Mouse (Mus musculus) embryonic fibroblast, embryonic 13.5 days (primary cell): ENCODE results near the gene 9530068E07Rik. TPM values are rescaled to one million over a fixed set of nuclear protein-coding genes. Genes with fewer than 3 reads are reported as not detected.
A peak's percentile ranks its signal among the peaks of the same experiment; 100 is the strongest.
"Not testable (repeated sequence)": the region's sequence is repeated elsewhere in the genome, so short reads cannot be mapped to it uniquely, and the experiment has no call there.

Experiments used
- H3K27ac ChIP-seq: 2 replicates; pipeline ENCODE4 v1.5.1; 2012; ENCODE audit warnings: low read length, control low read depth, inconsistent platforms; ENCODE audit not compliant: insufficient read depth
- H3K4me1 ChIP-seq: 2 replicates; pipeline ENCODE4 v1.6.1; 2011; ENCODE audit warnings: low read length; ENCODE audit not compliant: control insufficient read depth, insufficient read depth
- H3K4me3 ChIP-seq: 2 replicates; pipeline ENCODE4 v1.5.1; 2011; ENCODE audit warnings: mild to moderate bottlenecking, control low read depth, low read length; ENCODE audit not compliant: insufficient read depth
- CTCF ChIP-seq: IDR thresholded peaks from 2 replicates; pipeline ENCODE4 v1.5.1; 2011; ENCODE audit warnings: mild to moderate bottlenecking, control low read depth, low read length, moderate library complexity, borderline replicate concordance; ENCODE audit not compliant: insufficient read depth
- POLR2A ChIP-seq: IDR thresholded peaks from 2 replicates; pipeline ENCODE4 v1.6.1; 2011; ENCODE audit warnings: low read depth, mild to moderate bottlenecking, control low read depth, low read length, moderate library complexity
- polyA plus RNA-seq: library from polyadenylated mRNA; stranded (reverse); fragments of >200 nt; gene quantifications from 2 replicates; pipeline ENCODE4 v1.2.4, GENCODE M21; 2011; ENCODE audit warnings: low read depth; ENCODE audit not compliant: missing spikeins, insufficient read length

Gene 9530068E07Rik
- 269 and 273 TPM in 2 replicates for polyA plus RNA-seq

- Histone ChIP-seq H3K4me3 (peak within 1 kb of the TSS; percentile 82), H3K4me1 (no peaks in the 10 kb centered on the region), H3K27ac (peak within 1 kb of the TSS; percentile 32)
- TF ChIP-seq POLR2A (peak; percentile 93), CTCF (no peak)
These were observed at the start of gene 9530068E07Rik for GRCm38 (mm10) chr11:52395940-52396596. Gene 9530068E07Rik, plus strand, starts transcription at chr11:52396428.

- TF ChIP-seq CTCF (no peak), POLR2A (no peak; the same call in 1 of the 2 replicates)
- Histone ChIP-seq H3K4me3 (no peak overlapping the region), H3K27ac (no peak overlapping the region), H3K4me1 (no peaks in the 10 kb centered on the region)
These were observed 49.6 kb upstream of the 9530068E07Rik start for GRCm38 (mm10) chr11:52346635-52347005.

- no peaks in the 10 kb centered on the region for H3K4me1 ChIP-seq
- TF ChIP-seq CTCF (no peak), POLR2A (no peak)
- no peak overlapping the region for H3K4me3 ChIP-seq
- no peak overlapping the region for H3K27ac ChIP-seq
These were observed 48.1 kb upstream of the 9530068E07Rik start for GRCm38 (mm10) chr11:52348156-52348555.

GRCm38 (mm10) chr11:52348724-52349123, 47.5 kb upstream of the 9530068E07Rik start:
- TF ChIP-seq POLR2A (no peak), CTCF (no peak)
- H3K4me1 ChIP-seq, result no peaks in the 10 kb centered on the region
- no peak overlapping the region for H3K4me3 ChIP-seq
- no peak overlapping the region for H3K27ac ChIP-seq

GRCm38 (mm10) chr11:52350924-52351323, 45.3 kb upstream of the 9530068E07Rik start:
- no peaks in the 10 kb centered on the region for H3K4me1 ChIP-seq
- H3K27ac ChIP-seq, result no peak overlapping the region
- H3K4me3 ChIP-seq, result no peak overlapping the region
- no peak for TF ChIP-seq CTCF
- no peak for TF ChIP-seq POLR2A

- TF ChIP-seq CTCF (no peak), POLR2A (no peak)
- H3K4me1 ChIP-seq, result no peaks in the 10 kb centered on the region
- no peak overlapping the region for H3K4me3 ChIP-seq
- no peak overlapping the region for H3K27ac ChIP-seq
These were observed 44.0 kb upstream of the 9530068E07Rik start for GRCm38 (mm10) chr11:52352271-52352670.

- Histone ChIP-seq H3K4me1 (no peaks in the 10 kb centered on the region), H3K4me3 (no peak overlapping the region), H3K27ac (no peak overlapping the region)
- TF ChIP-seq CTCF (no peak; the same call in 1 of the 2 replicates), POLR2A (no peak)
These were observed 41.6 kb upstream of the 9530068E07Rik start for GRCm38 (mm10) chr11:52354644-52355043.

GRCm38 (mm10) chr11:52355601-52356000, 40.6 kb upstream of the 9530068E07Rik start:
- no peak overlapping the region for H3K4me3 ChIP-seq
- H3K4me1 ChIP-seq, result no peaks in the 10 kb centered on the region
- H3K27ac ChIP-seq, result no peak overlapping the region
- TF ChIP-seq CTCF, result no peak
- TF ChIP-seq POLR2A, result no peak

- not testable (repeated sequence) for H3K27ac ChIP-seq, H3K4me3 ChIP-seq, H3K4me1 ChIP-seq
These were observed 39.1 kb upstream of the 9530068E07Rik start for GRCm38 (mm10) chr11:52357091-52357490.

GRCm38 (mm10) chr11:52358520-52358919, 37.7 kb upstream of the 9530068E07Rik start:
- H3K27ac ChIP-seq, result no peak overlapping the region
- no peaks in the 10 kb centered on the region for H3K4me1 ChIP-seq
- TF ChIP-seq POLR2A (no peak), CTCF (no peak)
- H3K4me3 ChIP-seq, result peak overlapping the region; percentile 24; the same call in 1 of the 2 replicates
